Mouse (Mus musculus) sigmoid colon, adult 10 weeks (tissue): Measurements from ENCODE around the gene Gm11009. TPM values are rescaled to one million over a fixed set of nuclear protein-coding genes. Genes with fewer than 3 reads are reported as not detected.

ENCODE experiments used
- polyA plus RNA-seq: library from polyadenylated mRNA; stranded (reverse); fragments of 350-450 nt; fragmentation: Illumina TruSeq; extraction: RNeasy Lipid Tissue Mini Kit (QIAGEN cat#74804); gene quantifications from one replicate; pipeline ENCODE4 v1.2.3, GENCODE M21; 2014; ENCODE audit warnings: low read depth, low replicate concordance

Gene Gm11009
- polyA plus RNA-seq: not detected

DNA sequence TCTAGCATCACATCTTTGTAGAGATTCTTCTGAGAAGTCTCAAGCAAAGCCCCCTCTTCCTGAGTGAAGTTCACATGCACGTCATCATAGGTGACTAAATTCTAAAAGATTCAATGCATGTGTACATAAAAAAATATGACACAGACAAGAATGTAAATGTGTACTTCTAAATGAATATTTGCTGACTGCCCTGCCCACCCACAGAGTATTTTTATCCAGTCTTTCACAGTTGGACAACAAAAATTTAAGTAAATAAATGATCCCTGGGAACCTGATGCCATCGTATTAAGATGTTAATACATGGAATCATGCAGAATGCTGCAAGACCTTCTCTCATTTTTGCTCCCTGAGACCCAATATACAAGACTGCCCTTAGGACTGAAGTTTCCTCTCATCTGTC, at the start of gene Gm11009:
Gm11009 (minus strand) TSS at position 101 of the 400 bp plus-strand sequence.

Other genes with a start within 250 kb of the Gm11009 start
- not detected for gene Gm2004, start 169.7 kb downstream of the Gm11009 start, polyA plus RNA-seq
- gene 2210418O10Rik, start 92.9 kb downstream of the Gm11009 start, polyA plus RNA-seq: 33.2 TPM
- 15.2 TPM for gene Gm14435, start 104.1 kb upstream of the Gm11009 start, polyA plus RNA-seq
- 7.8 TPM for gene Gm14434, start 167.3 kb upstream of the Gm11009 start, polyA plus RNA-seq
- gene Zfp967, start 201.6 kb upstream of the Gm11009 start, polyA plus RNA-seq: not detected